Mouse (Mus musculus): ENCODE data around the gene Slc6a12. TPM values are rescaled to one million over a fixed set of nuclear protein-coding genes. Genes with fewer than 3 reads are reported as not detected.

The Slc6a12 gene
- total and polyA plus RNA-seq, 3 experiments = not detected

DNA sequence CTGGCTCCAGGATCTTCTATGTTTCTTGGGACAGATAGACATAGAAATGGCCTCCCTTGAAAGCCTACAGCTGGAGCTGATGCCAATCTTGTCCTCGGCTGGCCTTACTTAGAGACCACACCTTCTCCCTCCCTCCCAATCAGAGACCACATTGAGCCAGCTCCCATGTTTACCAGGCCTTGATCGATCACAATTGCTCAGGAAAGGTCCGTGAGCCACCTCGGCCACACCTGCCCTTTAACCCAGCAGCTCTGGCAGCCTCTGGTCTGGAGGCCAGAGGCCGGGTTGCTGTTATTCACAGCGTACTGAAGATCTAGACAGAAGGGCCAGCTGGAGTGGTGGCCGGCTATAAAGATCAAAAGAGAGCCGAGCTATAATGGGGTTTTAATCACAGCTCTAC lies 3.6 kb downstream of the Slc6a12 start:
- no peaks in the 10 kb centered on the region for H3K79me2 ChIP-seq (ENCODE audit: control insufficient read depth, insufficient read depth, low read length, poor library complexity)
- H3K27ac ChIP-seq (ENCODE audit: control insufficient read depth, low read depth, low read length) = no peak overlapping the region
- no peaks in the 10 kb centered on the region for H3K9me3 ChIP-seq (replicated peaks; ENCODE audit: insufficient read depth, low read length)
- no peak overlapping the region for H3K9ac ChIP-seq (ENCODE audit: control insufficient read depth, low read depth, low read length, poor library complexity, severe bottlenecking)
- no peak for TF ChIP-seq MXI1 (IDR thresholded peaks at IDR 0.05; ENCODE audit: low read depth, low read length)
- no peak overlapping the region for H3K4me3 ChIP-seq (ENCODE audit: control insufficient read depth in 1 of 2, insufficient read depth in 1 of 2, low read depth in 2 of 2, low read length in 2 of 2)
- H3K4me1 ChIP-seq (ENCODE audit: control insufficient read depth in 1 of 2, insufficient read depth in 2 of 2, low read length in 2 of 2) = no peaks in the 10 kb centered on the region
- no peaks in the 10 kb centered on the region for H3K36me3 ChIP-seq (ENCODE audit: control insufficient read depth in 1 of 2, insufficient read depth in 2 of 2, low read length in 2 of 2)
- DNase-seq (ENCODE audit: low read depth, low spot score) = no peak
- no peaks in the 10 kb centered on the region for H3K27me3 ChIP-seq (ENCODE audit: control insufficient read depth in 1 of 2, insufficient read depth in 2 of 2, low read length in 2 of 2)

DNA sequence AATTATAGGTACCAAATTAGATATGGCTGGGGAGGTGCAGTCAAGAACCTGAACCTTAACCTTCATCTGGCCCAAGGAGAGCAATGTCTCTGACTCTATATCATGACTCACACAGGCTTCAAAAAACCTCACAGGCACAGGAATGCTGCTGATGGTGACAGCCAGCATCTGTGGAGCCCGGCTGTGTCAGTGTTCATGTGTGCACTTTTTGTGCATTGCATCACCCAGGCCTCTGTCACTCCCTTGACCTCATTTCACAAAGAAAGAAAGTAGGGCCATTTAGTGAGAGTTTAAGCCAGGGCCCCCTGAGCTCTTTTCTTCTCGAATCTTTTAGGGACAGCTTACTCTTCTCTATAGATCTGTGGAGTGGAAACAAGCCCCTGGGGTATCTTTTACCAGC lies 9.4 kb downstream of the Slc6a12 start:
- H3K79me2 ChIP-seq (ENCODE audit: control insufficient read depth, insufficient read depth, low read length, poor library complexity) = no peaks in the 10 kb centered on the region
- H3K9me3 ChIP-seq (replicated peaks; ENCODE audit: insufficient read depth, low read length) = no peaks in the 10 kb centered on the region
- H3K9ac ChIP-seq (ENCODE audit: control insufficient read depth, low read depth, low read length, poor library complexity, severe bottlenecking) = no peak overlapping the region
- H3K4me3 ChIP-seq (ENCODE audit: control insufficient read depth in 1 of 2, insufficient read depth in 1 of 2, low read depth in 2 of 2, low read length in 2 of 2) = no peak overlapping the region
- TF ChIP-seq SMC3 (IDR thresholded peaks at IDR 0.05; ENCODE audit: low read depth, low read length) = no peak
- no peak for TF ChIP-seq ZC3H11A (IDR thresholded peaks at IDR 0.05; ENCODE audit: low read depth, low read length)
- no peak for TF ChIP-seq BHLHE40 (IDR thresholded peaks at IDR 0.05; ENCODE audit: borderline replicate concordance, low read depth, low read length)
- TF ChIP-seq RAD21 (IDR thresholded peaks at IDR 0.05; ENCODE audit: low read depth, low read length) = no peak
- no peak for TF ChIP-seq TCF12 (IDR thresholded peaks at IDR 0.05; ENCODE audit: low read depth, low read length)
- TF ChIP-seq POLR2A (IDR thresholded peaks at IDR 0.05; ENCODE audit: control insufficient read depth in 1 of 2, insufficient read depth in 1 of 2, low read depth in 1 of 2, low read length in 2 of 2, poor library complexity in 1 of 2) = no peak
- TF ChIP-seq TBP (IDR thresholded peaks at IDR 0.05; ENCODE audit: low read depth, low read length) = no peak
- no peak for TF ChIP-seq USF1 (IDR thresholded peaks at IDR 0.05; ENCODE audit: low read depth, low read length)
- no peak for TF ChIP-seq CTCF (IDR thresholded peaks at IDR 0.05 in 2 of 3, conservative IDR thresholded peaks at IDR 0.05 in 1 of 3; ENCODE audit: control insufficient read depth in 1 of 3, insufficient read depth in 1 of 3, low read depth in 2 of 3, low read length in 3 of 3, poor library complexity in 1 of 3, severe bottlenecking in 1 of 3)
- TF ChIP-seq KAT2A (conservative IDR thresholded peaks at IDR 0.05; ENCODE audit: low read depth, low read length) = no peak
- no peak for TF ChIP-seq MXI1 (IDR thresholded peaks at IDR 0.05; ENCODE audit: low read depth, low read length)
- TF ChIP-seq ELF1 (IDR thresholded peaks at IDR 0.05; ENCODE audit: low read depth, low read length) = no peak
- TF ChIP-seq MEF2A (IDR thresholded peaks at IDR 0.05; ENCODE audit: extremely low read depth, insufficient replicate concordance, low read depth, low read length, poor library complexity, severe bottlenecking) = no peak
- no peak for TF ChIP-seq GATA1 (IDR thresholded peaks at IDR 0.05; ENCODE audit: low read depth, low read length)
- TF ChIP-seq NRF1 (IDR thresholded peaks at IDR 0.05; ENCODE audit: insufficient read depth, low read depth, low read length, poor library complexity, severe bottlenecking) = no peak
- TF ChIP-seq ETS1 (IDR thresholded peaks at IDR 0.05; ENCODE audit: low read depth, low read length) = no peak
- TF ChIP-seq POLR2AphosphoS2 (IDR thresholded peaks at IDR 0.05; ENCODE audit: low read length) = no peak
- no peak for TF ChIP-seq MAX (IDR thresholded peaks at IDR 0.05; ENCODE audit: low read length)
- no peak for TF ChIP-seq HCFC1 (IDR thresholded peaks at IDR 0.05; ENCODE audit: low read depth, low read length)
- no peak for TF ChIP-seq ZNF384 (IDR thresholded peaks at IDR 0.05; ENCODE audit: low read depth, low read length)
- no peaks in the 10 kb centered on the region for H3K27me3 ChIP-seq (ENCODE audit: control insufficient read depth in 1 of 2, insufficient read depth in 2 of 2, low read length in 2 of 2)
- DNase-seq (ENCODE audit: low read depth, low spot score) = no peak
- H3K36me3 ChIP-seq (ENCODE audit: control insufficient read depth in 1 of 2, insufficient read depth in 2 of 2, low read length in 2 of 2) = no peaks in the 10 kb centered on the region
- H3K27ac ChIP-seq (ENCODE audit: control insufficient read depth, low read depth, low read length) = no peak overlapping the region
- H3K4me1 ChIP-seq (ENCODE audit: control insufficient read depth in 1 of 2, insufficient read depth in 2 of 2, low read length in 2 of 2) = no peaks in the 10 kb centered on the region
